Mouse (Mus musculus) thymus, postnatal 36 days (tissue): ENCODE data around the gene Sin3b.

Experiments
- DNase-seq, 2 experiments: peaks; one replicate each; pipeline ENCODE4 v3.0.0; 2022; ENCODE audit warnings: mixed read lengths in 2 of 2

The Sin3b gene

DNA sequence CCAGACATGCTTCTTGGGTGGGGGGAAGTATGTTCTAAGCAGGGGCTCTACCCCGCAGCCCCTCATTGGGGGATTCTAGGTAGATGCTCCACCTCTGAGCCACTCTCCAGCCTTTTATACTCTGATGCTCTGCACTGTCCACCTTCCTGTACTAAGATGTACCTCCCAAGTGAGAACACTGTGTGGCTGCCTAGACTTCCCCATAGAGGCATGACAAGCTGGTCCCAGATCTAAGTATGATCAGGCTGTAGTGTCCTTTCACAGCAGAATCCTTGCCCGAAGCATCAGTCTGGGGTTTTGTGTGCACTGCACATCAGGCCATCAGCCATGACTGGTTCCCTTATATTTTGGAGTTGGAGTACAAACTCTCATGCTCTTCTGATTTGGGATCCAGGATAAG, 32.9 kb downstream of the Sin3b start:
- no peak for DNase-seq

DNA sequence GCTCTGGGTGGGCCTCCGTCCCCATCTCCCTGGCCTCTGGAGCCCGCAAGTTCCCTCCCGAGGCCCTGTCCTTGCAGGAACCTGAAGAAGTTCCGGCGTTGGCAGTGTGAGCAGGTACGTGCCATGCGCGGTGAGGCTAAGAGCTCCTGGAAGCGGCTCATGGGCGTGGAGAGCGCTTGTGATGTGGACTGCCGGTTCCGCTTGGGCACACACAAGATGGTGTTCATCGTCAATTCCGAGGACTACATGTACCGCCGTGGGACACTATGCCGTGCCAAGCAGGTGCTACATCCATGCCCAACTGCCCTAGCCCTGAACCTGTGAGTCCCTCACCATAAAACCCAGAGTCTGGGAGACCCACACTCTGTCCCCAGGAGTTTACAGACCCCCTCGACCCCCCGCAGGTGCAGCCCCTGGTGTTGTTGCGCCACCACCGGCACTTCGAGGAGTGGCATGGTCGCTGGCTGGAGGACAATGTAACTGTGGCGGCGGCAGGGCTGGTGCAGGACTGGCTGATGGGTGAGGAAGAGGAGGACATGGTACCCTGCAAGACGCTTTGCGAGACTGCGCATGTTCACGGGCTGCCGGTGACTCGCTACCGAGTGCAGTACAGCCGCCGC, 33.8 kb downstream of the Sin3b start:
- no peak for DNase-seq

DNA sequence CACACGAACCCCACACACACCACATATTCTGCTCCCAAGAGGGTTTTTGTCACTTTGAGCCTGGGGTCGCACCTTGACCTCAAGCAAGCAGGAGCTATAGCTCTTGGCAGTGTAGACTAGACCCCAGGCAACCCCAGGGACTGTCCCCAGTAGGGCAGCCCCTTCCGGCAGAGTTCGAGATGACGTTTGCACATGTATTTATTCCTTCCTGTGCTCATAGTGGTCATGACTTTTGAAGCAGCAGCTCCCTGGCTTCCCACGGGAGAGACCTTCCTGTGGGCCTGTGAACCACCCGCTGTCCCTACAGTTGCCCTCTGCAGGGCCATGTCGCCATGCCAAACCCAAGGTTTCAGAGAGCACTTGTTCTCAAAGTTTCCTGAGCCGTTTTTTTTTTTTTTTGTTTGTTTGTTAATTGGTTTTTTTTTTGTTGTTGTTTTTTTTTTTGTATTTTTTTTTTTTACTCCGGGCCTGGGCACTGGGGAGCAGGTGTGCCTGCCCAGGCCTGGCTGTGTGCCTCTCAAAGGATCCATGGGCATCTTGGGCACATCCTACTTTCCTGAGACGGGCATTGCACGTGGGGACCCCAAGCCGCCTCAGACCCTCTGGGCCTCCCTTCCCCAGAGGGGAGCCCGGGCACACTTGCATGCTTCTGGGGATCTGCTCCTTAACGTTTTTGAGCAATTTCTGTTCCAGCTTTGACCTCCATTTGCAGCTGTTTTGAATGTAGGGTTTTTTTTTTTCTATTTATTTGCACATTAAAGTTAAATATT, 34.5 kb downstream of the Sin3b start:
- DNase-seq = no peak

DNA sequence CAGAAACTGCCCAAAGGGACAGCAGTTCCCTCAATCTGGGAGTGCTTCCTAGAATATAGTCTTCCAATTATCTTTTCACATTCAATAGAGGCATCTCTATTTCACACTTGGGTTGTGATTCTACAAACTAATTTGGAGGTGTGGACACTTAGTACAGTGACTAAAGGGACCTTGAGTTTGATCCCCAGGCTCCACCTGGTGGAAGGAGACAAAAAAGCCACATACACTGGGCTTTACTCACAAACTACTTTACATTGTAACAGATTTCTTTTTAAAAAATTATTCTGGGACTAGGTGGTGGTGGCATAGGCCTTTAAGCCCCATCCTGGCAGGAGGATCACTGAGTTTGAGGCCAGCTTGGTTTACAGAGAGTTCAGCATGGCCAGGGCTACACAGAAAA, 35.2 kb downstream of the Sin3b start:
- DNase-seq = no peak

DNA sequence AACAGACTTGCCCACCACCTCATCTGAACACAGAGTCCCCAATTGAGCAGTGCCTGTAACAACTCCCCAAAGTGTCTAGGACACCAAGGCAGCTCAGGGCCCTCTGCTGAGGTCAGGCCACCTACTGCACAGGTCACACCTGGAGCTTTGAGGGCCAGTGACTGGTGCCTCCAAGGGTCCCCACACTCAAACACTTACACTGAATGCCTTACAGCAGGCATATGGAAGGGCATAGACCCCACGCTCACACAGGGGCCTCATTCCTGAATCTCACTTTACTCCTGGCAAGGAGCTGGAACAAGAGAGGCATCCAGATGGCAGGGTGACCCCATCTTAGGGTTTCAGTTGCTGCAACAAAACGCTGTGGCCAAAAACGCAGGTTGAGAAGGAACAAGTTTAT, 37.1 kb downstream of the Sin3b start:
- no peak for DNase-seq

DNA sequence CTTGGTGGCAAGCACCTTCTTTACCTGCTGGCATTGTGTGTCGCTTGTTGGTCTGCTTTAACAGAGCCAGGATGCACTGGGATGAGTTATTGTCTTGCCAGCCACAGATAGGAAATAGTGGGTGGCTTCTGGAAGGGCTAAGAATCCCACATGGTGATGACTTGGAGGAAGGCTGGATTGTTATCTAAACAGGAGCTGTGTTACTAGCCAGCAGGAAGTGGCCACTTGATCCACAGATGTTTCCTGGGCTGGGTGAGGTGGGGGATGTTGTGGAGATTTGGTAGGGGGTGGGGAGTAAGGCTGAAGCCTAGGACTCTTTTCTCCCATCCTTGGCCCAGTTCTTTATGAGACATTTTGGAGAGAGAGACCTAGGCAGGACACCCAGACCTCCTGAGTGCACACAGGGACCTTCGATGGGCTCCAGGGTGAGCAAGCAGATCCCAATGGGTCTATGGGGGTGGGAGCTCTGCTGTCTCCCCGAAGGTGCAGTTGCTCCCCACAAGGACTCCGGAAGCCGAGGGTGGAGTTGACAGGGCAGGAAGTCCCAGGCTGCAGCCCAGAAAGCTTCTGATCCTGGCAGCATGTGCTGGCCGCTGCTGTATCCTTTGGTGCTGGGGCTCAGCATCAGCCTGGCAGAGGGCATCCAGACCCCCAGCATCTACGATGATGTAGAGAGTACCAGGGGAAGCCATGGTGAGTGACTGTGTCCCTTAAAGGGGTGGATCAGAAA, 38.4 kb downstream of the Sin3b start, which contains the start of gene F2rl3:
TSS of gene F2rl3 (plus strand) at position 559 of the 730 bp plus-strand sequence.
- peak; percentile 59 to 70 for DNase-seq

DNA sequence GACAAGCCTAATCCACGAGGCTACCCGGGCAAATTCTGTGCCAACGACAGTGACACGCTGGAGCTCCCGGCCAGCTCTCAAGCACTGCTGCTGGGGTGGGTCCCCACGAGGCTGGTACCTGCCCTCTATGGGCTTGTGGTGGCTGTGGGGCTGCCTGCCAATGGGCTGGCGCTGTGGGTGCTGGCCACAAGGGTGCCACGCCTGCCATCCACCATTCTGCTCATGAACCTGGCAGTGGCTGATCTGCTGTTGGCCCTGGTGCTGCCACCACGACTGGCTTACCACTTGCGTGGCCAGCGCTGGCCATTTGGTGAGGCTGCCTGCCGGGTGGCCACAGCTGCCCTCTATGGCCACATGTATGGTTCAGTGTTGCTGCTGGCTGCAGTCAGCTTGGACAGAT, 39.2 kb downstream of the Sin3b start:
- DNase-seq = peak in 1 of 2 experiments; percentile 14

DNA sequence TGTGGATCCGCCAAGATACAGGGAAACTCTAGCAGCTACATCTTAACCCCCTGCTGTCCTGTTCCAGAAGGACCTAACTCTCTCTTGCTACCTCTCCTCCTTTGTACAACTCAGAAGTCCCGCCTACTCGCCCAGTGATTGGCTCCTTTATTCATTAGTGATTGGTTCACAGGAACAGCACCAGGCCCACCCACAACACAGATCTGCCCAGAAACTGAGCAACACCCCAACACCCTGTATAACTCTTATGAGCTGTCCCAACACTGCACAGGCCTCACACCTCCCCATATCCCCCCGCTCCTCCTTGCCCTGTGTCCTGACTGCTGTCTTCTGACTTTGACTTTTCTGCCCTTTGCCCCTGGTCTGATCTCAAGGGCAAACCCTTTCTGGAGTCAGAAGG, 42.6 kb downstream of the Sin3b start:
- no peak for DNase-seq

DNA sequence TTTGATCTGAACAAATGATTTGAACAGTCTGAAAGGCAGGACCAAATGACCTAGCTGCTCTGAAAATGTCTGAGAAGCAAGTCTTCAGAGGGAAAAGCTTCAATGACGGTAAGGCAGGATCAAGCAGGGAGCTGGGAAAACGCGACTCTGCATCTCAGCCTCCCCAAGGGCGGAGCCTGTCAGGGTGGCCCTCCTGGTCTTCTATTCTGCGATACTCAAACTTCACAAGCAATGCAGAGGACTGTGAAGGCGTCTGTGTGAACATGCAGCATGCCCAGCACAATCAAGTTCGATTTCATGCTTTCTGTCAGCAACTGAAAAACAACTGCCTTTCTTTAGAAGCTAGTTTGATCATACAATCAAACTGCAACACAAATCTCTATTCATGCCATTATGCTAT, 43.7 kb downstream of the Sin3b start:
- DNase-seq = no peak

DNA sequence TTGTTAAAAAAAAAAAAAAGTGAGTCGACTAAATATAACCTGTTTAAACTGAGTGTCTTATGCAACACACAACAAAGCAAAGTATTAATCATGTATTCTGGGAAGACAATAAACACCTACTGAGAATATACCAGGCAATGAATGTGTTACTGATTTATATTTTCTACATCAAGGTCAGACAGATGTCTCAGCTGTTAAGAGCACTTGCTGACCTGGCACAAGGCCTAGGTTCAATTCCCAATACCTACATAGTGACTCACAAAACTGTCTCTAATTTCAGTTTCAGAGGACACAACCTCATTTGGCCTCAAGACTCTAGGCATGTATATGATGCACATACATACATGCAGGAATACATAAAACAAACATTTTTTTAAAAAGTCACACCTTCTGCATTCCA, 54.7 kb downstream of the Sin3b start:
- no peak for DNase-seq

DNA sequence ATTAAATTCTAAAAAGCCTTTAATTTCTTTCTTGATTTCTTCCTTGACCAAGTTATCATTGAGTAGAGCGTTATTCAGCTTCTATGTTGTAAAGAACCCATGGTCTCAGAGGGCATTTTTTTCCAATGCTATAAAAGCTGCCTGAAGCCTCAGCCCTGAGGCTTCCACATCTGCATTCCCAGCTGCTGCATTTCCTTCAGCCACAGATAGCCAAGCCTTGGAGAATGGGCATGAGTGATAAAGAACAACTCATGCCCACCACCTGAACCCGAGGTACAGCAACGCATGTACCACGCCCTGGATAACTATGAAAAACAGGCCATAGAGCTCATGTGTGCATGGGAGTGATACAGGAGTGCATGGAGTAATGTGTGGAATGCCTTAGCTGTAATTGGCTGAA, 57.6 kb downstream of the Sin3b start:
- no peak for DNase-seq

DNA sequence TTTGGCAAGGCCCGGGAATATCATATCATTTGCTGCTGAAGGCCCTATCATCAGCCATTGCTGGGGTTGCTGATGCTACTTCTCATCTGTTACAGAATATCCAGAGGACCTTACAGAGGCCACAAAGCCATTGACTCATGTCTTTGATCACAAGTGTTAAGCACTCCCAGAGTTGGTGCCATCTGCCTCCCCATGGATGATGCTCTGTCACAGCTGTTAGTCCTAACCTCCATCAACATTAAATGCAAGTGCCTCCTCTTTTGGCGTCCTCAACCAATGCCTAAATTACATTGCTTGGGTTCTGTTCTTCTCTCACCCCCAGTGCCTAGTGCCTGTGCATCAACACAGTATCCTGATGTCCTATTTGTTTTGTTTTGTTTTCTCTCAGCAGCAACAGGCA, 78.5 kb downstream of the Sin3b start:
- DNase-seq = no peak
